Mouse (Mus musculus) stomach, postnatal 0 days (tissue): ENCODE results near the gene Gm853.

Experiments
- CTCF ChIP-seq: IDR thresholded peaks from 2 replicates; pipeline ENCODE4 v1.5.1; 2016; ENCODE audit warnings: antibody characterized with exemption, low read depth, mild to moderate bottlenecking, moderate library complexity
- EP300 ChIP-seq: optimal IDR thresholded peaks from 2 replicates; pipeline ENCODE3; 2016; ENCODE audit warnings: antibody characterized with exemption

GRCm38 (mm10) chr4:130264698-130265349 is 42.6 kb upstream of the Gm853 start:
- TF ChIP-seq CTCF (peak; percentile 80), EP300 (no peak)
